Mouse (Mus musculus) heart, postnatal 36 days (tissue): ENCODE measurements at regions not wholly inside any gene's neighbourhood (a gene's known extent, or its start where the extent isn't known, plus 50 kb on each side); places are given as distances from the start of the nearest gene placed in this dataset.
"Not testable (repeated sequence)": the region's sequence is repeated elsewhere in the genome, so short reads cannot be mapped to it uniquely, and the experiment has no call there.

Source experiments
- DNase-seq, 2 experiments: peaks; one replicate each; pipeline ENCODE4 v3.0.0; 2021 to 2022
- intact Hi-C: fragments of 180-260 bp; cut with DNase I; formaldehyde crosslinking; loops from one replicate; pipeline ENCODE4 v1.15.1; 2025

- intact Hi-C loops: no loop called here
- DNase-seq: no peak
Measured at GRCm38 (mm10) chr3:53792541-53792940, 52.3 kb upstream of the Gm10985 start.

- intact Hi-C loops: no loop called here
- no peak for DNase-seq
Measured at GRCm38 (mm10) chr3:53789706-53790105, 55.2 kb upstream of the Gm10985 start.

GRCm38 (mm10) chr3:53785201-53785600, 59.7 kb upstream of the Gm10985 start:
- intact Hi-C loops: no loop called here
- no peak for DNase-seq

- intact Hi-C loops: no loop called here
- no peak for DNase-seq
Measured at GRCm38 (mm10) chr3:53776668-53777067, 68.2 kb upstream of the Gm10985 start.

GRCm38 (mm10) chr3:53767601-53768000, 77.3 kb upstream of the Gm10985 start:
- intact Hi-C loops: no loop called here
- DNase-seq: no peak

- intact Hi-C loops: no loop called here
- no peak for DNase-seq
Measured at GRCm38 (mm10) chr3:53763981-53764380, 80.9 kb upstream of the Gm10985 start.

GRCm38 (mm10) chr3:53761514-53762075, 83.3 kb upstream of the Gm10985 start:
- DNase-seq: no peak
- intact Hi-C loops: no loop called here

- intact Hi-C loops: no loop called here
- DNase-seq: no peak
Measured at GRCm38 (mm10) chr3:53756115-53756853, 88.6 kb upstream of the Gm10985 start.

GRCm38 (mm10) chr3:53737161-53737560, 80.0 kb upstream of the Frem2 start:
- no peak for DNase-seq
- intact Hi-C loops: loop anchor here (5.0 to 10.0 kb wide), 2 partner anchors 935 to 958 kb away; partner anchors contain the start of gene Supt20

GRCm38 (mm10) chr3:53735607-53736006, 78.5 kb upstream of the Frem2 start:
- DNase-seq: not testable (repeated sequence)
- intact Hi-C loops: loop anchor here (2.0 to 10.0 kb wide), 3 partner anchors 579 to 959 kb away; partner anchors contain the start of gene Supt20

- DNase-seq: peak in 1 of 2 experiments; percentile 24
- intact Hi-C loops: loop anchor here (2.0 to 10.0 kb wide), 3 partner anchors 580 to 960 kb away; partner anchors contain the start of gene Supt20
Measured at GRCm38 (mm10) chr3:53735147-53735546, 78.0 kb upstream of the Frem2 start.

- intact Hi-C loops: loop anchor here (2.0 to 10.0 kb wide), 3 partner anchors 73 to 964 kb away; partner anchors contain the start of genes Frem2 and Supt20
- DNase-seq: no peak
Measured at GRCm38 (mm10) chr3:53730440-53730839, 73.3 kb upstream of the Frem2 start.

- DNase-seq: peak; percentile 25 to 53
- intact Hi-C loops: loop anchor here (2.0 to 10.0 kb wide), 5 partner anchors 58 to 965 kb away; partner anchors contain the start of genes Frem2 and Supt20
Measured at GRCm38 (mm10) chr3:53729810-53730209, 72.7 kb upstream of the Frem2 start.

- intact Hi-C loops: loop anchor here (5.0 kb wide), 2 partner anchors 57 to 202 kb away; no protein-coding TSS in a partner anchor
- DNase-seq: no peak
Measured at GRCm38 (mm10) chr3:53729131-53729530, 72.0 kb upstream of the Frem2 start.

GRCm38 (mm10) chr3:53727737-53728136, 70.6 kb upstream of the Frem2 start:
- no peak for DNase-seq
- intact Hi-C loops: loop anchor here (5.0 kb wide), 2 partner anchors 55 to 200 kb away; no protein-coding TSS in a partner anchor

GRCm38 (mm10) chr3:53707101-53707500, 49.9 kb upstream of the Frem2 start:
- no peak for DNase-seq

More at GRCm38 (mm10) chr3:53707101-53707500, 49.9 kb upstream of the Frem2 start:
- intact Hi-C loops: no loop called here
